Mouse (Mus musculus) layer of hippocampus, adult 8-10 months (tissue): ENCODE results near the gene Arhgap35. TPM values are rescaled to one million over a fixed set of nuclear protein-coding genes. Genes with fewer than 3 reads are reported as not detected.
"Not testable (repeated sequence)": the region's sequence is repeated elsewhere in the genome, so short reads cannot be mapped to it uniquely, and the experiment has no call there.

Experiments used
- DNase-seq, 2 experiments: peaks; one replicate each; pipeline ENCODE4 v3.0.0; 2022; ENCODE audit warnings: low spot score in 2 of 2
- total RNA-seq, 4 experiments: library from RNA; stranded (reverse); gene quantifications; 2 replicates each; pipeline ENCODE4 v1.2.4; 2022

Arhgap35 gene
- total RNA-seq, 4 experiments from 2014 or later = 115 to 133 (median 122) TPM

DNA sequence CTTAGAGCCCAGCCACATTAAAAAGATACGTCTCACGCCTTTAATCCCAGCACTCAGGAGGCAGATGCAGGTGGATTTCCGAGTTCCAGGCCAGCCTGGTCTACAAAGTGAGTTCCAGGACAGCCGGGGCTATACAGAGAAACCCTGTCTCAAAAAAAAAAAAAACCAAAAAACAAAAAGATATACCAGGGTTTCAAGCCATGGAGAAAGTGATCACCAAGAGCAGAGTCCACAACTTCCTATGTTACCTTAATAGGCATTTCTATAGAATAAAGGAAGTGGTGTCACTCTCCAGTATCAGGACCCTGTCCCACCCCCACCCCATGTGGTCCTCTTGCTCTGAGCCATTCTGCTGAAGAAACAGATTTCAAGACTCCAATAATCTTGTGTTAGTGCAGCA, 8.0 kb downstream of the Arhgap35 start:
- DNase-seq = not testable (repeated sequence)

DNA sequence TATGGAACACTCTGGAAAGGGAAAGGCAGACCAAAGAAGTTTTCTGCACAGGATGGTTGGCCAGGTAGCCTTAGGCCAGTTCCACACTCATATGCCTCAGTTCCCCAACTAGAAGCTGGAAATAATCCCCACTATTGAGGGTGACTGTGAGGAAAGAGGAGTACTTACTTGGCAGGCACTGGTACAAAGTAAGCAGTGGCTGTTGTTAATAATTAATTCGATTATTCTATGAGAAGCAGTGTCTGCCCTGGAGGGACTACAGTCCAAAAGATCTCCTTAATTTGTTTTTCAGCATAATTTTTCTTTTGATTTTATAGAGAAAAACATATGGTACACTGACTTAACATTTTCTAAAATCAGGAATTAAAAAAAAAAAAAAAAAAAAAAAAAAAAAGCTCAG, 10.7 kb downstream of the Arhgap35 start:
- DNase-seq = no peak

DNA sequence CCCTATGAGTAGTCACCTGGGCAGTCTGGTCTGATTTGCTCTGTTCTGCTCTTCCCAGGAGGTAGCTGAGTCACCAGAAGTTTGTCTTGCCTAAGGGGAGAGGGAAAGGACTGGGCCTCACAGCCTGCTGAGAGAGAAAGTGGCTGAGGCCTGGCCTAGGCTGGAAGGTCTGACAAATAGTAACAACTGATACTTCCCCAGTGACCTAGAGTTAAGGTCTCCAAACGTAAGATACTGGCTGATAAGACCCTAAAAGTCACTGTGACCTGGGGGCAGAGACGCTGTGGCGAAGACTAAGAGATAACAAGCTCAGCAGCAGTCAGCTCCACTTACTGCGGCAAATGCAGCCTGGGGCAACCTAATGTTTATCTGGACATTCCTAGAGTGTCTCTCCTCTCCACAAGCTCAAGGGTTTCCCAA, 13.1 kb downstream of the Arhgap35 start:
- no peak for DNase-seq

DNA sequence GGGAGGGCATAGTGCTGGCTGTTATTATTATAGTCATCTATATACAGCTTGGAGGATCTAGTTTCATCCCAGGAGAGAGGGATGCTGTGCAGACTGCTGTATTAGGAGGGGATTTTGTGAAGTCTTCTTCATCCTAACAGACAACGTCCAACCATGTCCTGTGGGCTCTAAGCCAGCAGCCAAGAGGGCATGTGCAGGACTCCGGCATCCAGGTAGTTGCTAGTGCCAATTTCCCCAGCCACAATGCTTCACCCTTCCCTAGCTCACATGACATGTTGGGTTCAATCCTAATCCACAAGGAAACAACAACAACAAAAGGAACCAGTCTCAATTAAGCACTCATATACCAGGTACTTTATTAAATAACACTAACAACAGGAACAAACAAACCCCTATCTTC, 15.8 kb downstream of the Arhgap35 start:
- DNase-seq = no peak

DNA sequence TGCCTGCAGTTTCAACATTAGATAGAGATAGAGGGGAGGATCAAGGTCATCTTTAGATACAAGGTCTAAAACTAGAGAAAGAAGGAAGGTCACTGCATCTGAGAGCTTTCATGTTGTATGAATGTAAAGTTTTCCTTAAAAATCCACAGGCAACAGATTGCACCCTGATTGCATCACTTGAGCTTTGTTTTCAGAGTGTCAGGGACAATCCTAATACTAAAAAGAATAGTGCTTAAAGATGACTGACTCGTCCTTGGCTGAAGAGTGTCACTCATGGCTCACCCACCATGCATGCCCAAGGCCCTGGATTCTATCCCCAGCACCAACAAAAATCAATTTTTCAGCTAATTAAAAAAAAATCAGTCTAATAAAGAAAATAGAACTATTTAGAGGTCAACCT, 23.5 kb downstream of the Arhgap35 start:
- DNase-seq = no peak

DNA sequence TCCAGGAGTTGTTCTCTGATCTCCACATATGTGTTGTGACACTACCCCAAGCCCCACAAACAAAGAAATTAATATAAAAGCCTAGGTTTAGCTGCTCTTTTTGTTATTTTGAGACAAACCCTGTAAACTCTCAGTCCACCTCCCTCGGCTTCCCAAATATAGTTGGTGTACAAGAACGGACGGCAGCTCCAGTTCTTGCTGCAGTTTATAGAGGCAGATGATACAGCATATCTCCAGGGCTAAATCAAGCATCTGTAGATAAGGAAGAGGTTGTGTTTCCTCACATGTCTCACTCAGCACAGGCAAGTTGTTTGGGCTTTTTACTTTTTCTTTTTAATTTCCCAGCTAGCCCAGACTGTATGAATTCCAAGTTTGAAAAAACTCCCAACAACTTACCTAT, 27.1 kb downstream of the Arhgap35 start:
- no peak for DNase-seq

DNA sequence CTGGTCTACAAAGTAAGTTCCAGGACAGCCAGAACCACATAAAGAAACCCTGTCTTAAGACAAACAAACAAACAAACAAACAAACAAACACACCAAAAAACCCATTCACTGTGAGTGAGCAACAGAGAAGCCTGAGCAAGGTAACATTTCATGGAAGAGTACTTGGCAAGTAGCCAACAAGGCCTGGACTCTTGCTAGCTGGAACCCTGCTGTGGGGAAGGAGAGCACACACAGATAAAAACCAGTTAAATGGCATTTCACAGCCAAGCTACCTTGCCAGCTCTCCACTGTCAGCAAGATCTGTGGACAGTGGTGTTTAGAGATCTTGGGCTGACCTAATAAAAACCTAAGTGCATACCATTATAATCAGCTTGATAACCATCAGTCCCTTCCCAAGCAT, 30.4 kb downstream of the Arhgap35 start:
- DNase-seq = no peak

DNA sequence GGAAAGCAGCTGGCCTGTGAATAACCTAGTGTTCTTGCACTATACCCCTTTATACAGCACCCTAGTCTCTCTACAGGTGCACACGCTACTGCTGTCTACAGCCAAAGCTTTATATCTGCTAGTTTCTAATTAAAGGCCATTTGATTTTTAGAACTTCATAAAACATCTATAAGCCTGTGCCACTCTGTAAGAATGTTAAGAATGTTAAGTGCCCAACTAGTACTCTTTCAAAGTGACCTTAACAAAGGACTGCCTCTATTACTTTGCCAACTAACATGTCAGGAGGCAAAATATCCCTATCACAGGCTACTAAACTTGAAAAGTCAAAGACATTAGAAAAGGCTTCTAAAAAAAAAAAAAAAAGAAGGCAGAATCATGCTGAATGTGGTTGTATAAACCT, 31.0 kb downstream of the Arhgap35 start:
- no peak for DNase-seq

DNA sequence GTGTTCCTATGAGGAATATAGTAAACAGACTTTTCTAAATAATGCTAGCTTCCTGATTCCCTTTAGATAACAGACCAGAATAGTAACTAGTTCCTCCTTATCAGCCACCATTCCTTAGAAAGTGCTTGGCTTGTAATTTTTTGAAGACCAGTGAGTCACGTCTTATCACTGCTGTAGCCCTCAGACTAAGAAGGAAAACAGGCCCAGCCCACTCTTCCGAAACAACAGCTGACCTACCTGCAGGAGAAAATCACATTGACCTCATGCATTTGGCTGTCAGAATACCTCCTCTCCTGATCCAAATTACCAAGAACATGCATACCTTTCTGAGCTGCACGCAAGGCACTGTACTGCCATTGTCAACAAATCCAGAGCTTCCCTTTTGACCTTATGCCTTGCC, 32.5 kb downstream of the Arhgap35 start:
- no peak for DNase-seq

DNA sequence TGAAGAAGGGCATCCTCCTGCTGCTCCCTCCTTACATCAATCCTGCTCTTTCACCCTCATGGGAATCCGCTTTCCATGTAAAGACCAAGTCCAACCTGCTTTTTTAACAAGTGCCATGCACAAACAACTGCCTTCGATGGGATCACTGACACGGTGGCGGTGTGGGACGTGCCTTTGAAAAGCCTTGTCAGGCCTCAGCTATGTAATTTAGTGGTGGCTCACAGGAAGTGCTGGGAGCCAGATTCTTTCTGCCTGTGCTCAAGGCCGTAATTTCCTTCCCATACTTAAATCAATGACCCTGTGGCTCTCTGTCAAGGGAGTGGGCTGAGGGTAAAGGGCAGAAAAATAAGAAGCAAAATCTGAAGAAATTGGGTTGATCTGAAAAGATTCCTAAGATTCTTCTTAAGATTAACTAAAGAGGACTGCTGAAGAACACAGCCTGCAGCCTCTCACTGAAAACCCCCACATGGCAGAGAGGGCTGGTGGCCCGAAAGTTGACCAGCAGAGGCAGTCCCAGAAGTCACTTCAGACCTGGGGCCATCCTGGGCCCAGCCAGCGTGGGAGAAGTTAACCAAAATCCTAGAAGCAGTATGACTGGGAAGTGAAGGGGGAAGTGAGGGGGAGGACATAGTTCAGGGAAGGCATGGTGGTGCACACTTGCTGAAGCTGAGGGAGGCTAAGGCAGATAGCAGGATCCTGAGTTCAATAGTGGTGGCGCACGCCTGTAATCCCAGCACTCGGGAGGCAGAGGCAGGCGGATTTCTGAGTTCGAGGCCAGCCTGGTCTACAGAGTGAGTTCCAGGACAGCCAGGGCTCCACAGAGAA, 33.3 kb downstream of the Arhgap35 start:
- DNase-seq = no peak

DNA sequence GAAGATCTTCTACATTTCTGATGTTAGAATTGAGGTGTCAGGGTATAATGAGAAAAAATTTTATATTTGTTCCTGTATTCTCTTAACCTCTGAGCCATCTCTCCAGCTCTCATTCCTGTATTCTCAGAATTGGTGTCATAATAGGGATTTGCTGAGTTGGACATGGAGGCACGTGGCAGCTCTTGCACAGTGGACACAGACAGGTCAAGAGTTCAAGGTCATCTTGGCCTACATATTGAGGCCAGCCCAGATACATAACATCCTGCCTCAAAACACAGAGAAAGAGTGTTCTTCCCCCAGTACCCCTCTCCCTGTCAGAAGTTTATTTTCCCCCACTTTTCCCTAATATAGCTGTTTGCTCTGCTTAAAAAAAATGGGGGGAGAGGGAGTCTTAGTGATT, 38.1 kb downstream of the Arhgap35 start:
- no peak for DNase-seq

DNA sequence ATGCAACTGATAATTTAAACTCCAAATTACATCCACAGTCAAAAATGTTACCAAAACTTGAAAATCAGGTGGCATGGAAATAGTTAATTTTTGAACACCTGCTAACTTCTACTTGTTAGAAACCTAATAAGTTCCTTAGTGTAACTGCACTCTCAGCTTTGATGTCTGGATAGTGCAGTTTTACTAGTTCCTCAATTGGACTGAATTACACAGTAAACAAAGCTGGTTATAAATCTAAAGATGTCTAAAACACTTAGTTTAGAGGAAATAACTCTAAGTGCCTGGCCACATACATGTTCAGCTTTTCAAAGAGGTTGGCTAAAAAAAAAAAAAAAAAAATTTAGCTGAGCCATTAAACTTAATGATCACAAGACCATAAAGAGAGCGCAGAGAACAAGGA, 43.6 kb downstream of the Arhgap35 start:
- DNase-seq = no peak

DNA sequence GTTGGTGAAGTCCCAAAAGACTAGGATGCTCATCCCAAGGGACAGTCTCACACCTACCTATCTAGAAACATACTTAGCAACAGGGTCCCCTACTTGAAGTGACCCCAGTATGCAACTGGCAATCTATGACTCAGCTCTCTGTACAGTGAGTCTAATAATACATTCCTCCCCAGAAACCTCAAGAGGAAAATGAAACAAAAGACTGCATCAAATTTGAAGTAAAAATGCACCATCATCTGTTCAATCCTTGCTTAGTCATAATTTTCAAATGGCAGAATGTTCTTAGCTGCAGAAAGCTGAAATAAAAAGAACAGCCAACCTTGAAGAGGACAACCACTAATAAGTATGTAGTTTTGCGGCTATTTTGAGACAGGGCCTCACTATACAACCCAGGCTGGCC, 44.1 kb downstream of the Arhgap35 start:
- DNase-seq = no peak

DNA sequence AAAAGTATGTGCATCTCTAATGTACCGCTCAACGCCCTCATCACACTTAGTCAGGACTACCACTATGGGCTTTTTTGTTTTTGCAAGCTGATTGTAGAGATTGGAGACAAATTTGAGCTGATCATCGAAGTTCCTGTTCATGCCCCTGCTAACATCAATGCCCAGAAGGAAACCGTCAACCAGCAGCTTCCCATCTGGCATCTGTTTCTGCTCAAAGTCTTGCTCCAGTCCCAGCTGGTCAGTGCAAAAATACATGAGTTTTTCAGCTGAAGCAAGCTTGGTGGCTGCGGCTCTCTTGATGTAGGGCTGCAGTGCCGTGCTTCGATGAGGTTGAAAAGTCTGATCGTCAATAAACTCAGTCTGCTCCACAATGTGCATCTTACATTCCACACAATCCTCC, 50.3 kb downstream of the Arhgap35 start:
- DNase-seq = no peak

DNA sequence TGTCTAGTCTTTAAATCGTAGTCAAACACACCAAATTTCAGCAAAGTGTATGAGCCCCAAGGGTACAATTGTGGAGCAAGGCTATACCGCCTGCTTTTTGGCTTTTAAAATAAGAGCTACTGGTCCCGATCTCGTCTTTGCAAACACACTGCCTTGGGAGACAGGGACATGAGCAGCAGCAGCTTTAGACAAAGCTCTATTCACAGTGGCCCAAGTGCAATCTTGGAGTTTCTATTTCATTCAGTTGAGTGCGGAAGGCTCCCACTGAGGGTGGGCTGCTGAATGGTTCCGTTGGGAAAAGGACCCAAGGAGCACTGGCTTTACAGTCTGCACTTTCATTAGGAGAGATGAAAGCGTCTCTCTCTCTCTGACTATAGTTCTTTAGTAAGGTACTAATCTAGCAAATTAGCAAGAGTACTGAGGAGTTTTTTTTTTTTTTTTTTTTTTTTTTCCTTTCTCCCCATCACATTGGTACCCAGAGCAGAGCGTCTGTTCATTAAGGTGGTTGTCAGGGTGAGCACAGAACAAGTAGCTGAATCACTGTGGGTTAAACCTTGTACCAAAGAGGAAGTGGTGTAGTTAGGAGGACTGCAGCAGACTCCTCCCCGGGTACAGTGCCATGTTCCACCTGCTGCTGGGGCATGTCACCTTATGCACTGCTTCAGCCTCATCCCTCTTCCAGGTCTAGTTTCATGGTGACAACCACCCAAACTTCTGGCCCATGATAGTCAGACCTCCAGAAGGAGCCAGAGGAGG, 56.8 kb downstream of the Arhgap35 start:
- DNase-seq = no peak

DNA sequence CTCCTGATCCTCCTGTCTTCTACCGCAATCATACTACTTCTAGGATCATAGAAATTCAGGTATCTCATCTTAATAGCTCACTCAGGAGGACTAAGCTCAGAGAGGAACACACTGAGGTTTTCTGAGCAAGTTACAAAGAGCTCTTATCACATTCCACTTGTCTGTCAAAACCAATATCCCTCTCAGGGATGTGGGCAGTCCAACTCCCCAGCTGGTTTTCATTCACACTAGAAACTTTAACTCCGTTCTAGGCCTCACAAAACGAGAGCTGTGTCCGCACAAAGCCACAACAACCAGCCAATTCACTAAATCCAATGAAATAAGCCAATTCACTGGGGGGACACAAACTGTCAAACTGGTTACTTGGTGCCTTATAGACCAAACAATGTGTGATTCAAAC, 57.5 kb downstream of the Arhgap35 start:
- no peak for DNase-seq

DNA sequence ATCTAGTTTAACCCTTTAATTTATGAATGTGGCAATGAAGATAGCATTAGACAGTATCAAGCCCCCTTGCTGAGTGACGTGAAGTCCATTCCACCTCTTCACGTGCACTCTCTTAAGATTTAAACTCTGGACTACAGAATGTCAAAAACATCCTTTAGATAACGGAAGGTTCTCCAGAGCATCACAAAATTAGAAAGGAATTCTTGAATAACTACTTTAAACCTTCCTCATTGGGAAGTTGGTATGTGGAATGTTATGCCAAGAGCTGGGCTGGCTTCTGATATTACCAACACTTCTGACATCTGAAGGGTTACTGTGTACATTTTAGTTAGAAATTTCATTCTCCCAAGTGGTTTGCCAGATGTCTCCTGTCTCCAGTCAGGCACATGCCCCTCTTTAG, 60.6 kb downstream of the Arhgap35 start:
- DNase-seq = no peak

DNA sequence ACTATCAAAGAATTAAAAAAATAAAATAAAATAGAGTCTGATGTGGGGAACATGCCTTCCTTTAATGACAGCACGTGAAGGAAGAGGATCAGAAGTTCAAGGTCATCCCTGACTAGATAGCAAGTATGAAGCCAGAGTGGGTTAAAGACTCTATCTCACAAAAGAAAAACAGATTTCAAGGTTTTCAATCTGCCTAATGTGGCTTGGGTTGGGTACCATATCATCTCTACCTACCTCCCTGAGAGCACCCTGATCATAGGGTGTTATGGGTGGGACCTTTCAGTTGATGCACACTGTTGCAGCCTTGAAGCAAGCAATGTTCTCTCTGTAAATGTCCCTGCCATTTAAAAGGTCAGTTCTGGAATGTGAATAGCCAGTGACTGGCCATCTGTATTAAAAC, 63.2 kb downstream of the Arhgap35 start:
- DNase-seq = no peak

DNA sequence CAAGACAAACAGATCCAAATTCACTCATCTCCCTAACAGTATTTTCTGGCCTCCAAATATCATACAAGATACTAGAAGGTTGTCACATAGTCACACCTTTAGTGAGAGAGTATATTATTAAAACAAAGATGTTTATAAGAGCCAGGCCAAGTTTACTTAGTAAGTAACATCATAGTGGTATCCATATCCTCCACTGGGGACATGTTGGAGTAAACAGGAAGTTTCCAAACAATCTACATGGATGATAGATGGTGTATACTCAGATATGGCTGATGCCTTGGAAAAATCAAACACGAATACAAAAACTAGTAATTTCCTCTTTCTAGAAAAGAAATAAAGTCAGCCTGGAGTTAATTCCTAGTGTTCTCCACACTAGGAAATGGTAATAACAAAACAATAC, 65.5 kb downstream of the Arhgap35 start:
- DNase-seq = no peak

DNA sequence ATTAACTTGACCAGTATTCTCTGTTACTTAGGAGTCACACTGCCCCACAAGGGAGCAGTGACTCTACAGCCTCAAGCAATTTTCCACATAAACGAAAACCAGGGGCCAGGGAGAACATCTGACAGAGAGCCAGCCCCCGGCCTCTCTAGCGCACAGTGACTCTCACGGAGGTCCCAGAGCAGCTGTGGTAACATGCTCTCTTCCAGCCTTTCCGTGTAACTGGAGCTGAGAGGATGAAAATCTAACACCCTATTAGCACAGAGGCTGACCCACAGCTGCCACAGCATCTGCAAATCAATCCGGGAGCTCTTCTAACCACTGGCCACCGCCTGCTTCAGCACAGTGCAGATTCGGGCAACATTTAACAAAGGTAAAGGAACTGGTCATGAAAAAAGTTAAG, 70.0 kb downstream of the Arhgap35 start:
- DNase-seq = no peak

DNA sequence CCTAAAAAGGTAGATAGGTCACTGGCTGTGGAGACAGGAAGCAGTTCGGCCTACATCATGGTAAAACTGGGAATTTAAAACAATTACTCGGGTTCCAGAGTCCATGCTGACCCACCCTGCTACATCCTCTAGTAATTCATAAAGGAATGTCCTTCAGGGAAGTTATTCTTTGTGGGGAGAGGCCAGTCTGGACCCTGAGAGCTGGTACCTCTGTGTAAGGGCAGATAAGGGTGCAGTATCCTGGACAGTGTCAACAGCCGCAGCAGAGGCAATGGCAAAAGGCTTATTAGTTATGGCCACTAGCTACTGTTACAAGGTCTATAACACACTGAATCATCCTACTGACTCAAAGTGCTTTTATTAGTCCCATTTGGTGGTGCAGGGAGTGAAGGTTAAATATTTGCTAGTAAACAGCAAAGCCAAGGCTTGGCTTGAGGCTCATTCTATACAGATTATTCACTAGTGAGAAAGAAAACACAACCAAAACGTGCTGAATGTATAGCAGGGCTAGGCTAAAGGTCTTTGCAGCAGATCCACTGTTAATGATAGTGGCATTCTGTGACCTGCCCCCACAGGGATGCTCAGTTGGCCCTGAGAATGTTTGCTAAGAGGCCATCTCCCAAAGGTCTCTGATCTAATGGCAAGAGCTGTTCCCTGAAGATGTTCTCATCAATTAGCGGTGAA, 77.4 kb downstream of the Arhgap35 start:
- no peak for DNase-seq

DNA sequence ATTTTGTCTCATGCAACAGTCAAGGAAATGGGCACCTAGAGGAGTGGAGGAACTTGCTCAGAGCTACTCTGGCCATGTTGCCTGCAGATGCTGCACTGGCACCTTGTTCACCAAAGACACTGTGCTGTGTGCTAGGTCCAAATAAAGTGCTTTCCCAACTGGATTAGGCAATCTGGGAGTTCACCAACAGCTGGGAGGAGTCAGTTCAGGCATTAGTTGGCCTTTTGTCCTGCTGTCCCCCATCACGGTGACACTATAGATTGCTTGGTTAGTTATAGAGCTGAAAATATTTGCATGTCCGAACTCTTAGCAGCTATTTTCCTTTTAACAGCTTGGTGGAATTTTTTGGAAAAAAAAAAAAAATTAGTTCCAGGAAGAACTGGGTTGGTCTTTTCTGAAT, 88.8 kb downstream of the Arhgap35 start:
- no peak for DNase-seq
